Mouse (Mus musculus) brain, embryonic 14.5 days (tissue): ENCODE measurements around the gene Ppib. TPM values are rescaled to one million over a fixed set of nuclear protein-coding genes. Genes with fewer than 3 reads are reported as not detected.

Source experiments
- DNase-seq: peaks from one replicate; pipeline ENCODE4 v3.0.0-alpha.2; 2011; ENCODE audit warnings: low read depth
- CTCF ChIP-seq: fragments of 200-500 bp; IDR thresholded peaks from 2 replicates; pipeline ENCODE4 v1.5.1; 2012; ENCODE audit warnings: inconsistent platforms, mild to moderate bottlenecking, moderate library complexity, borderline replicate concordance; ENCODE audit not compliant: insufficient read depth, insufficient read length; ENCODE audit errors: extremely low read depth
- POLR2A ChIP-seq: fragments of 200-500 bp; IDR thresholded peaks from 2 replicates; pipeline ENCODE4 v1.6.1; 2012; ENCODE audit warnings: mild to moderate bottlenecking, inconsistent platforms, borderline replicate concordance; ENCODE audit not compliant: poor library complexity, insufficient read depth, insufficient read length, severe bottlenecking; ENCODE audit errors: extremely low read depth
- polyA plus RNA-seq: library from polyadenylated mRNA; depleted of rRNA; stranded (reverse); fragments of >200 nt; gene quantifications from 2 replicates; pipeline ENCODE4 v1.2.3, GENCODE M21; 2012

Gene Ppib
- polyA plus RNA-seq, 1 experiment, result 342 TPM

- no peak for DNase-seq
- no peak for TF ChIP-seq POLR2A
- TF ChIP-seq CTCF, result no peak
Measured at GRCm38 (mm10) chr9:66060308-66060647, 256 bp downstream of the Ppib start.

GRCm38 (mm10) chr9:66060986-66061385 lies 964 bp downstream of the Ppib start:
- DNase-seq, result peak; percentile 74
- TF ChIP-seq POLR2A, result no peak
- TF ChIP-seq CTCF, result no peak

- no peak for TF ChIP-seq CTCF
- no peak for TF ChIP-seq POLR2A
- DNase-seq, result peak; percentile 59
Measured at GRCm38 (mm10) chr9:66061656-66062055, 1.6 kb downstream of the Ppib start.

GRCm38 (mm10) chr9:66063446-66063845 lies 3.4 kb downstream of the Ppib start:
- TF ChIP-seq CTCF (no peak), POLR2A (no peak)
- DNase-seq, result no peak

- TF ChIP-seq CTCF (no peak), POLR2A (no peak)
- no peak for DNase-seq
Measured at GRCm38 (mm10) chr9:66064316-66064715, 4.3 kb downstream of the Ppib start.

GRCm38 (mm10) chr9:66066791-66067190 lies 6.8 kb downstream of the Ppib start:
- no peak for DNase-seq

GRCm38 (mm10) chr9:66067542-66067941 lies 7.5 kb downstream of the Ppib start:
- DNase-seq, result no peak
- TF ChIP-seq CTCF, result peak; percentile 53; the same call in 1 of the 2 replicates
- TF ChIP-seq POLR2A, result no peak

More at GRCm38 (mm10) chr9:66066791-66067190, 6.8 kb downstream of the Ppib start:
- TF ChIP-seq CTCF (no peak), POLR2A (no peak)

GRCm38 (mm10) chr9:66068056-66068455 lies 8.0 kb downstream of the Ppib start:
- no peak for DNase-seq
- TF ChIP-seq POLR2A (no peak), CTCF (no peak)

- TF ChIP-seq POLR2A, result no peak
- no peak for TF ChIP-seq CTCF
- peak; percentile 59 for DNase-seq
Measured at GRCm38 (mm10) chr9:66068971-66069391, 9.0 kb downstream of the Ppib start.

- DNase-seq, result peak; percentile 79
Measured at GRCm38 (mm10) chr9:66069583-66069982, 9.6 kb downstream of the Ppib start, which contains the start of gene Snx22. Gene Snx22, minus strand, starts transcription at chr9:66069719.

GRCm38 (mm10) chr9:66070151-66070550 lies 10.1 kb downstream of the Ppib start:
- DNase-seq, result no peak
- TF ChIP-seq CTCF (no peak), POLR2A (no peak)

More at GRCm38 (mm10) chr9:66069583-66069982, 9.6 kb downstream of the Ppib start, which contains the start of gene Snx22:
- TF ChIP-seq POLR2A, result no peak

- TF ChIP-seq POLR2A, result no peak
- no peak for TF ChIP-seq CTCF
- DNase-seq, result no peak
Measured at GRCm38 (mm10) chr9:66072754-66073153, 12.7 kb downstream of the Ppib start.
